Mouse (Mus musculus): ENCODE measurements at regions not wholly inside any gene's neighbourhood (a gene's known extent, or its start where the extent isn't known, plus 50 kb on each side); places are given as distances from the start of the nearest gene placed in this dataset.

DNA sequence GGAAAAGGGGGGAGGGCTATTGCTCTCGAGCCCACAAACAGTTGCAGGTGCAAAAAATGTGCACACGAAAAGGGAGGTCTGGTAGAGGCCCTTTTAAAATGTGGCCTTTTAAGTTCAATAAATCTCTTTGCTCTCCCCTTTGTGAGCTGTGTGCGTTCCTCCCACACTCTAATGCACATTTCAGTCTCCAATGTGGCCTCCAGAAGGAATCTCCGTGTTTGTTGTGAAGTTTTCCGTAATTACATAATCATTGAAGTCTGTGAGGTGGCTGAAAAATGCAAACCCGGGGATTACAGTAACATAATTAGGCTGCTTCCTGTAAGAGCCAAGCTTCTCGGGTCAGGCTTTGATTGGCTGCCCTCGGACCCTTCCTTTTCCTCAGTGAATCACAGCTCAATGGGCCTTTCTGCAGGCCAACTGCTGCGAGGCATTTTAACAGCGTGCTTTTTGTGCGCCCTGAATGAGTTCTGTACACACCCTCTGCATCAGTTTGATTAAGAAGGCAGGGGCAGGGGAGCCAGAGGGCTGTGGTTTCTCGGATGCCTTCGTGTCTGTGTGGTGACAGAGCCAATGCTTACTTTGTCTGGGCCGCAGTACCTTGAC is 179.8 kb upstream of the Prep start:
- Histone ChIP-seq H3K4me1 (ENCODE audit: control insufficient read depth in 2 of 2, insufficient read depth in 2 of 2, low read length in 2 of 2) (no peaks in the 10 kb centered on the region), H3K4me3 (ENCODE audit: control insufficient read depth in 1 of 2, insufficient read depth in 1 of 2, low read depth in 1 of 2, low read length in 2 of 2) (no peak overlapping the region), H3K27me3 (ENCODE audit: control insufficient read depth, insufficient read depth, low read length) (no peaks in the 10 kb centered on the region), H3K36me3 (ENCODE audit: control insufficient read depth, insufficient read depth, low read length) (no peaks in the 10 kb centered on the region), H3K9ac (ENCODE audit: low read length) (no peak overlapping the region), H3K9me3 (ENCODE audit: control insufficient read depth, low read length) (no peaks in the 10 kb centered on the region), H3K4me2 (ENCODE audit: low read length) (no peak overlapping the region), H3K27ac (replicated peaks in 1 of 2; ENCODE audit: control insufficient read depth in 1 of 2, insufficient read depth in 1 of 2, low read depth in 2 of 2, low read length in 2 of 2) (no peak overlapping the region)
- 59% methylated on average over 14 of the region's 14 CpGs for WGBS
- no peak for ATAC-seq (ENCODE audit: insufficient number of reproducible peaks, insufficient read depth, low FRiP score, low read depth)

DNA sequence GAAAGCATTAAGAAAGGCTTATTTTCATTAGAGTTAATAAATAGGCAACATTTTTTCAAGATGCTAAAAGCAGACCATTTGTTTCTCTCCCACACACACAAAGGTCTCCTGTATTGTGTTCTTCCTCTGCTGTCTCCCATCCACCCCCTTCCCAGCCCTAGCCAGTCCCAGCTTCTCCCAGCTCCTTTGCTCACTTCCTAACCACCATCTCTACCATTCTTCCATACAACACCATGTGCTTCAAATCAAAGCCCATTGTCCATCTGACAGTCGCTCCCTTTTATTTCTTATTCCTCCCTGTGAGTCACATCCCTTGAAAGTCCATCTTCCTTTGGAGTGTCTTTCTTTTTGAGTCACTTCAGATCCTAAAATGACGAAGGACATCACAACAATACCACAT is 185.0 kb upstream of the Prep start:
- Histone ChIP-seq H3K4me1 (ENCODE audit: control insufficient read depth in 2 of 2, insufficient read depth in 2 of 2, low read length in 2 of 2) (no peaks in the 10 kb centered on the region), H3K4me2 (ENCODE audit: low read length) (no peak overlapping the region), H3K9ac (ENCODE audit: low read length) (no peak overlapping the region), H3K36me3 (ENCODE audit: control insufficient read depth, insufficient read depth, low read length) (no peaks in the 10 kb centered on the region), H3K9me3 (ENCODE audit: control insufficient read depth, low read length) (no peaks in the 10 kb centered on the region), H3K27ac (replicated peaks in 1 of 2; ENCODE audit: control insufficient read depth in 1 of 2, insufficient read depth in 1 of 2, low read depth in 2 of 2, low read length in 2 of 2) (no peak overlapping the region), H3K27me3 (ENCODE audit: control insufficient read depth, insufficient read depth, low read length) (no peaks in the 10 kb centered on the region), H3K4me3 (ENCODE audit: control insufficient read depth in 1 of 2, insufficient read depth in 1 of 2, low read depth in 1 of 2, low read length in 2 of 2) (no peak overlapping the region)
- WGBS, result 85% methylated on average over 2 of the region's 2 CpGs
- no peak for ATAC-seq (ENCODE audit: insufficient number of reproducible peaks, insufficient read depth, low FRiP score, low read depth)

DNA sequence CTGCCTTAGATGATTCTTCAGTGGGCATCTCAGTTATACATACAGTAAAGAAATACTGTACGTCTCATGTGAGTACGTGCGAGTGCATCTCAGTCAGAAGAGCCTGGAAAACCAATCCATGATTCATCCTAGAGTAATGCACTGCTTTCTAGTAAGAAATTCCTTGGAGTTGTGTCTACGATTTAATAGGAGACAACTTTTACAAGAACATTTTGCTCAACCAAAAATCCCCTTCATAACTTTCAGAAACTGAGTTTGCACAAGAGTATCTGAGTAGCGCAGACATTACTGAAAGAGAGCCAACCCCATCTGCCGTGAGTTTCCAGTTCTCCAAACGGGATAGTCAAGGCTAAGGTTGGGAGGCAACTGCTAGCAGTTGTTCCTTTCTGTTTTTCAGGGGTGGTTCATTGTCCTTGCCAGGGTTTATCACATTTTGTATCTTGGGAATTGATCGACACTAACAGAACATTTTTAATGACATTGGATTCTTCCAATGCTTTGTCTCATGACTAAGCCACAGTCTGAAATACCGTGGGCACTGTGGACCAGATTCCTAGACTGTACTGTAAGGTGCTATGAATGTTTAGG is 189.8 kb upstream of the Prep start:
- no peaks in the 10 kb centered on the region for H3K27me3 ChIP-seq (ENCODE audit: control insufficient read depth, insufficient read depth, low read length)
- H3K4me1 ChIP-seq (ENCODE audit: control insufficient read depth in 2 of 2, insufficient read depth in 2 of 2, low read length in 2 of 2), result no peaks in the 10 kb centered on the region
- H3K9ac ChIP-seq (ENCODE audit: low read length), result no peak overlapping the region
- H3K27ac ChIP-seq (replicated peaks in 1 of 2; ENCODE audit: control insufficient read depth in 1 of 2, insufficient read depth in 1 of 2, low read depth in 2 of 2, low read length in 2 of 2), result no peak overlapping the region
- H3K36me3 ChIP-seq (ENCODE audit: control insufficient read depth, insufficient read depth, low read length), result no peaks in the 10 kb centered on the region
- H3K4me3 ChIP-seq (ENCODE audit: control insufficient read depth in 1 of 2, insufficient read depth in 1 of 2, low read depth in 1 of 2, low read length in 2 of 2), result no peak overlapping the region
- H3K4me2 ChIP-seq (ENCODE audit: low read length), result no peak overlapping the region
- 80% methylated on average over 9 of the region's 9 CpGs for WGBS
- H3K9me3 ChIP-seq (ENCODE audit: control insufficient read depth, low read length), result no peaks in the 10 kb centered on the region
- no peak for ATAC-seq (ENCODE audit: insufficient number of reproducible peaks, insufficient read depth, low FRiP score, low read depth)

DNA sequence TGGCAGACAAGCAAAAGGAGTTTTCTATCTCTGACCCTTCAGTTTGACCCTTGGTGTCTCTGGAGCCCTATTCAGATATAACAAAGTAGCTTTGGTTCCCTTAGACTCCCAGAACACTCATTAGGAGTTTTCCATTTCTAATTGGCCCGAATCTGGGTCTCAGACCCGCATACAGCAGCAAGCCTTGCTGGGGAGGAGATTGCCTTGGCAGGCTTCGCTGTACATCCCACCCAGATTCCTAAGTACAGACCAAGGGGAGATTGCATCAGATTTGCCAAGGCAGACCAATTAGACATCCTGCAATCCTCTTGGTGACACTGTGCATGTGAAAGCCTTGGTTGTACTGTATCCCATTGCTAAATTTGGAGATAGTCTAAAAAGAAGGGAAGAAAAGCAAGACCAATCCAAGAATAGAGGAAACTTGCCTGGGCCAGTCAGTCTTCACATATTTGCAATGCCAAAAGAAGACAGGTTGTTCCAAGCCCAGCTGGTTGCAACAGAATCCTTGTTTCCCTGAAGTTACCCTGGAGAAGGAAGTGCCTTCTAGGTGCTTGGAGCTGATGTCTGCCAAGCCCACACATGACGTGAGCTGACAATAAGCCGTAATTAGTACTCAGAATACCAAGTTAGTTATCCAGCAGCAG is 193.2 kb upstream of the Prep start:
- H3K4me1 ChIP-seq (ENCODE audit: control insufficient read depth in 2 of 2, insufficient read depth in 2 of 2, low read length in 2 of 2), result no peaks in the 10 kb centered on the region
- no peak overlapping the region for H3K27ac ChIP-seq (replicated peaks in 1 of 2; ENCODE audit: control insufficient read depth in 1 of 2, insufficient read depth in 1 of 2, low read depth in 2 of 2, low read length in 2 of 2)
- no peaks in the 10 kb centered on the region for H3K9me3 ChIP-seq (ENCODE audit: control insufficient read depth, low read length)
- no peaks in the 10 kb centered on the region for H3K36me3 ChIP-seq (ENCODE audit: control insufficient read depth, insufficient read depth, low read length)
- H3K9ac ChIP-seq (ENCODE audit: low read length), result no peak overlapping the region
- no peak overlapping the region for H3K4me3 ChIP-seq (ENCODE audit: control insufficient read depth in 1 of 2, insufficient read depth in 1 of 2, low read depth in 1 of 2, low read length in 2 of 2)
- ATAC-seq (ENCODE audit: insufficient number of reproducible peaks, insufficient read depth, low FRiP score, low read depth), result no peak
- WGBS, result 84% methylated on average over 5 of the region's 5 CpGs
- no peaks in the 10 kb centered on the region for H3K27me3 ChIP-seq (ENCODE audit: control insufficient read depth, insufficient read depth, low read length)
- H3K4me2 ChIP-seq (ENCODE audit: low read length), result no peak overlapping the region

DNA sequence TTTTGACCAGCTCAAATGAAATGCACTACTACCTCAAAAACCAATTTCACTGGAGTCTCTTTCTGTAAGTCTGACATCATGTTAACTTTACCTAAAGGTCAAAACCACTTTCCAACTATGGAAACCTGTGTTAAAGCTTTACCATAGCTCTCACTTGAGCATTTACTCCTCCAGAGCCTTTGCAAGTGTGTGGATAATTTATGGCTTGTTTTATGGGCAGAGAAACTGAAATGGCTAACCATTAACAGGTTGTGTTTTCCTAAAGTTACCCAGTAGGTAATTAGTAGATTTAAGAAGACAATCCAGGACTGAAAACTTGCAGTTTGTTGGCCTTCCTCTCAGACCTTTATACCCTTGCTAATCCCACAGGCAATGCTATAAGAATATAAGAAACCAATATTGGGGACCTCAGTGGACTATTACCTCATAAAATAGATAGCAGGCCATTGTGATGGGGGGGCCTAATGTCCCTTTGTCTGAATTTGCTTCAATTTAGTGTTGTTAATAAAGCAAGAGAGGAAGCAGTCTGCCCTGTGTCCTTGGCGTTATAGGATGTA is 202.7 kb upstream of the Prep start:
- no peak overlapping the region for H3K4me2 ChIP-seq (ENCODE audit: low read length)
- peaks cover 0 to 2% of the 10 kb centered on the region in 2 experiments; a peak in 1 of 4 replicates for H3K4me1 ChIP-seq (ENCODE audit: control insufficient read depth in 2 of 2, insufficient read depth in 2 of 2, low read length in 2 of 2)
- no peaks in the 10 kb centered on the region for H3K9me3 ChIP-seq (ENCODE audit: control insufficient read depth, low read length)
- no peak for ATAC-seq (ENCODE audit: insufficient number of reproducible peaks, insufficient read depth, low FRiP score, low read depth)
- no peaks in the 10 kb centered on the region for H3K27me3 ChIP-seq (ENCODE audit: control insufficient read depth, insufficient read depth, low read length)
- H3K4me3 ChIP-seq (ENCODE audit: control insufficient read depth in 1 of 2, insufficient read depth in 1 of 2, low read depth in 1 of 2, low read length in 2 of 2), result no peak overlapping the region
- no peak overlapping the region for H3K27ac ChIP-seq (replicated peaks in 1 of 2; ENCODE audit: control insufficient read depth in 1 of 2, insufficient read depth in 1 of 2, low read depth in 2 of 2, low read length in 2 of 2)
- WGBS, result 85% methylated on average over 1 of the region's 1 CpGs
- no peak overlapping the region for H3K9ac ChIP-seq (ENCODE audit: low read length)
- no peaks in the 10 kb centered on the region for H3K36me3 ChIP-seq (ENCODE audit: control insufficient read depth, insufficient read depth, low read length)

DNA sequence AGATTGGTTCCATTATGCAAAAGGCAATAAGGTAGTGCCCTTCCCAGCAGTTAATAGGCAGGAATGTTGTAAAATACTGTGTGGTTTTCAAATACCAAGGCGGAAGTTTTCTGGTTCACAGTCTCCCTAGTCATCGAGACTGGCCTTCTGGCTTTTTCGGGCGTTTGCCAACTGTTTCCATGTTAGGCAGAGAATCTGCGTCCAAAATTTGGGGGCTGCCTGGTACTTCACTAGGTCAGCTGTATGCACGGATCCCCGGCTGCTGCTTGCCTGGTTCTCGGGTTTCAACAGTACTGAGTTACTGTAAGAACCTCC is 204.7 kb upstream of the Prep start:
- Histone ChIP-seq H3K27me3 (ENCODE audit: control insufficient read depth, insufficient read depth, low read length) (no peaks in the 10 kb centered on the region), H3K4me1 (ENCODE audit: control insufficient read depth in 2 of 2, insufficient read depth in 2 of 2, low read length in 2 of 2) (peaks cover 0 to 2% of the 10 kb centered on the region in 2 experiments; a peak in 1 of 4 replicates), H3K4me2 (ENCODE audit: low read length) (no peak overlapping the region), H3K9me3 (ENCODE audit: control insufficient read depth, low read length) (no peaks in the 10 kb centered on the region), H3K9ac (ENCODE audit: low read length) (no peak overlapping the region), H3K4me3 (ENCODE audit: control insufficient read depth in 1 of 2, insufficient read depth in 1 of 2, low read depth in 1 of 2, low read length in 2 of 2) (no peak overlapping the region), H3K36me3 (ENCODE audit: control insufficient read depth, insufficient read depth, low read length) (no peaks in the 10 kb centered on the region), H3K27ac (replicated peaks in 1 of 2; ENCODE audit: control insufficient read depth in 1 of 2, insufficient read depth in 1 of 2, low read depth in 2 of 2, low read length in 2 of 2) (no peak overlapping the region; a peak in 1 of 4 replicates)
- no peak for ATAC-seq (ENCODE audit: insufficient number of reproducible peaks, insufficient read depth, low FRiP score, low read depth)
- 70% methylated on average over 8 of the region's 8 CpGs for WGBS

DNA sequence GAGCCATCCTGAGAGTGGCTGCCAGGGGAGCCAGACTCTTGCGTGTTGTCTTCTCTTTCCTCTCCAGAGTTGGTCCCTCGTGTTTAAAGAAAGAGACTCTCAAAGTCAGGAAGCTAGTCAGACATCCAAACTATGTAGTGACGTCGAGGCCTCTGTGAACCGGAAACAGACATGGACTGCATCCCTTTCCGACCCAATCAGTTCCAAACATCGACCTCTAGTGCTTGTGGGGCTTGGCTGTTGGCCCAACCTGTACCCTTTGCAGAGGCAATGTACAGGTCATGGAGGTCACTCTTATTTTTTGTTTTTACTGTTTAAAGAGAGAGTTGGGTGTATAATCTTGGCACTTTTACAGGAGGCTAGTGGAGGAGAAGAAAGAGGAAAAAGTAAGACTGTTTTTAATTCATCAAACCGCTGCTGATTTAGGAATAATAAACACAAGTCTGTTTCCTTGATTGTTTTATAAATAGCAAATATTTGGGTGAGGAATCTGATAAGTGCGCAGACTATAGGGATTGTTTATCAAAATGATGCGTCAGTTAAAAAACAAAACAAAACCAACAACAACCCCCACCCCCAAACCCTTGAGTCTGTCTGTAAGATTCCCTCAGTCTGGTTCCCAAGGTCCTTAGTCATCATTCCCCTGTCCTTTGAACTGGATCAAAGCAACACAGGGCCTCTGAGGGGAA is 205.2 kb upstream of the Prep start:
- no peaks in the 10 kb centered on the region for H3K9me3 ChIP-seq (ENCODE audit: control insufficient read depth, low read length)
- no peaks in the 10 kb centered on the region for H3K27me3 ChIP-seq (ENCODE audit: control insufficient read depth, insufficient read depth, low read length)
- peaks cover 0 to 2% of the 10 kb centered on the region in 2 experiments; a peak in 1 of 4 replicates for H3K4me1 ChIP-seq (ENCODE audit: control insufficient read depth in 2 of 2, insufficient read depth in 2 of 2, low read length in 2 of 2)
- WGBS, result 61% methylated on average over 10 of the region's 10 CpGs
- H3K27ac ChIP-seq (replicated peaks in 1 of 2; ENCODE audit: control insufficient read depth in 1 of 2, insufficient read depth in 1 of 2, low read depth in 2 of 2, low read length in 2 of 2), result no peak overlapping the region; a peak in 1 of 4 replicates
- H3K4me3 ChIP-seq (ENCODE audit: control insufficient read depth in 1 of 2, insufficient read depth in 1 of 2, low read depth in 1 of 2, low read length in 2 of 2), result no peak overlapping the region
- H3K36me3 ChIP-seq (ENCODE audit: control insufficient read depth, insufficient read depth, low read length), result no peaks in the 10 kb centered on the region
- H3K4me2 ChIP-seq (ENCODE audit: low read length), result no peak overlapping the region
- ATAC-seq (ENCODE audit: insufficient number of reproducible peaks, insufficient read depth, low FRiP score, low read depth), result no peak; the same call in 1 of the 2 replicates
- H3K9ac ChIP-seq (ENCODE audit: low read length), result no peak overlapping the region
